Mouse (Mus musculus) brain, embryonic 14.5 days (tissue): ENCODE results near the gene Dleu7. TPM values are rescaled to one million over a fixed set of nuclear protein-coding genes. Genes with fewer than 3 reads are reported as not detected.

Experiments used
- DNase-seq: peaks from one replicate; pipeline ENCODE4 v3.0.0-alpha.2; 2011; ENCODE audit warnings: low read depth
- CTCF ChIP-seq: fragments of 200-500 bp; IDR thresholded peaks from 2 replicates; pipeline ENCODE4 v1.5.1; 2012; ENCODE audit warnings: inconsistent platforms, mild to moderate bottlenecking, moderate library complexity, borderline replicate concordance; ENCODE audit not compliant: insufficient read depth, insufficient read length; ENCODE audit errors: extremely low read depth
- POLR2A ChIP-seq: fragments of 200-500 bp; IDR thresholded peaks from 2 replicates; pipeline ENCODE4 v1.6.1; 2012; ENCODE audit warnings: mild to moderate bottlenecking, inconsistent platforms, borderline replicate concordance; ENCODE audit not compliant: poor library complexity, insufficient read depth, insufficient read length, severe bottlenecking; ENCODE audit errors: extremely low read depth
- polyA plus RNA-seq: library from polyadenylated mRNA; depleted of rRNA; stranded (reverse); fragments of >200 nt; gene quantifications from 2 replicates; pipeline ENCODE4 v1.2.3, GENCODE M21; 2012

Dleu7 gene
- polyA plus RNA-seq, 1 experiment = 11.9 TPM

DNA sequence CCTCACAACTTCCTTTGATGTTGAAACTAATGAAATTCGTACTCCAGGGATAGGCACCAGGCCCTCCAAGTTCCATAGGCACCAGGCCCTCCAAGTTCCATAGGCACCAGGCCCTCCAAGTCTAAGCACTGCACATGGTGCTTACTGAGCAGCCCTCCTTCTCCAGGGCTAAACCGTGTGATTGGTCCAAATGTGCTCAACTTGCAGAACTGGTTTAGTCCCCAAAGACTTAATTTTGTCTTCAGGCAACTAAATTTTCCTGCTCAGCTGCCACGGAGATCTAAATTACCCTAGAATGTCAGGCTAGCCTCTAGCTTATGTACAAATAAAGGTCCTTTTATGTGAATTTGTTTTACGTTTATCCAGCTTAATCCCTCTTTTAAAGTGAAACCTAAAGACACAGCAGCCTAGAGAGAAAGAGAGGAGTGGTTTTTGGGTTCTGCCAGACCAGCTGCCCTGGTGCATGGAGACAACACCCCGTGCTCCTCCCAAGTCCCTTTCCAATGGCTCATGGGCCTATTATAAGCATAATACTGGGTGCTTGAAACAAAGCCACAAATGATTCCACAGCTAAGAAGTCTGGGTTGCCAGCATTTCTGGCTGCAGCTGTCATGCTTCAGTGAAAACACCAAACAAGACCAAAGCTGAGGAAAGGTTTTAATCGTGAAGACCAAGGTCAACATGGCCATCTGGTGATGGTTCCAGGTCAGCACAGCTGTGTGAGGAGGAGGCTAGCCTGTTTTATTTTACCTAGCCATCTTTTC, 29.9 kb upstream of the Dleu7 start:
- peak; percentile 71 for DNase-seq
- TF ChIP-seq POLR2A = no peak
- TF ChIP-seq CTCF = no peak

DNA sequence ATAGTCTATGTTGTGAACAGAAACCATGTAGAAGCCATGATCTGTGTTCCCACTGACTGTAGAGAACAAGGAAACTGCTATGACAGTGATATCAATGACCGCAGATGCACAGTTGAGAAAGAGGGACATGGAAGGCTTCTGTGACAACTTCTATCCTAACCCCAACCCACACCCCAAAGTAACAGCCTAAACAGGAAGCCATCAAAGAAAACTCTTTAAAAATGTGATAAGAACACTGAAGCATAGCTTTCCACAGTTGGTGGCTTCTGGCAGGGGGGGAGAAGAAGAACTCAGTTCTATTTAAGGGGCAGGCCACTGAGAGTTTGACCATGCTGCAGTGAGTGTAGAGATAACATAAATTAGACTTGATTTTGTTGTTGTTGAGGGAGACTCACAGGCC, 18.8 kb upstream of the Dleu7 start:
- no peak for DNase-seq
- TF ChIP-seq CTCF = no peak
- no peak for TF ChIP-seq POLR2A

DNA sequence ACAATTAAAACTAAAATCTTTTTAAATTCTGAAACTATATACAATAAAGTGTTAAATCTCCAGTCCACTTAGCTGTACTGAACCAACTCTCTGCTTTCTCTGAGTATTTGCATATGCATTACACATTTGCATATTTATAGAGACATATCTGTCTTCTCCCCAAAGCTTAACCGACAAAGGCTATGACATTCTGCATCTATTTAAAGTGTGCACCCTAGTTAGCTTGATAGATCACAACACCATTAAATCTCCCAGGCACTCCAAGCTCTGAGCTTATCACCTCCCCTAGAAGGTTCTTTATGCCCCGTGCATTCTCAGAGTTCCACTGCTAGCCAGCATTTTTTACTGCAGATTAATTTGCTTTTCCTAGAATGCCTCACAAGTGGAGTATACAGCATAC, 16.2 kb upstream of the Dleu7 start:
- DNase-seq = peak; percentile 73
- TF ChIP-seq CTCF = no peak

DNA sequence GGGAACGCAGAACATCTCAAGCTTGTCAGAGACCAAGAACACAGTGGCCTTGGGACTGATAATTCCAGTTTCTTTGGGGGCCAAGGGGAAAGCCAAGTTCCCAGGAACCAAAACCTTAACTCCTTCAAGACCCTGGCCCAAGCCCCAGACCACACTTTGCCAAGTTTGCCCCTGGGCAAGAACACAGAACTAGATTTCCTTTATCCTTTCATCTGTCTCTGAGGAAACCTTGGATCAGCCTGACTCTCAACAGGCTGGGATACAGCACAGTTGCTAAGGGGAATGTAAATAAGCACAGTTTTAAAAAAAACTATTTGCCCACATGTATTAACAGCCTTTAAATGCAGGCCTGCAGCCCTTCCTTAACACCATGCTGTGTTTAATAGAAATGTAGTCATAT, 14.7 kb upstream of the Dleu7 start:
- DNase-seq = peak; percentile 65
- no peak for TF ChIP-seq POLR2A
- TF ChIP-seq CTCF = no peak

DNA sequence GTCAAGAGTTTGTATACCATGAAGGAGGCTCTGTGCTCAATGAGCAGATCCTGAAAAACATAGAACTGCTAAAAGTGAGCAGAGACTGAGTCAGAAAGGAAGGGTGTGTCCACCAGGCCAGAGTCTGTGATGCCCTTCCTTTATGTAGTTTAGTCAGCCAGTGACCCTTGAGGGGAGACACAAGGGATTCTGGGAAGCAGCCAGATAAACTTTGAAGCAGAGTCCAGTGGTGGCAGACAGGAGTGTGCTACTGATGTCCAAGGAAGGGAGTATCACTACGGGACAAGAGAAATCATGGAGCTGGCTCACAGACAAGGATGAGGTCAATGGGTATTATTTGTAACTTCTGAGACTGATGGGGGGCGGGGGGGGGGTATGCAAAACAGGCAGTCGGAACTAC, 7.2 kb upstream of the Dleu7 start:
- TF ChIP-seq POLR2A (no peak), CTCF (no peak)
- no peak for DNase-seq

DNA sequence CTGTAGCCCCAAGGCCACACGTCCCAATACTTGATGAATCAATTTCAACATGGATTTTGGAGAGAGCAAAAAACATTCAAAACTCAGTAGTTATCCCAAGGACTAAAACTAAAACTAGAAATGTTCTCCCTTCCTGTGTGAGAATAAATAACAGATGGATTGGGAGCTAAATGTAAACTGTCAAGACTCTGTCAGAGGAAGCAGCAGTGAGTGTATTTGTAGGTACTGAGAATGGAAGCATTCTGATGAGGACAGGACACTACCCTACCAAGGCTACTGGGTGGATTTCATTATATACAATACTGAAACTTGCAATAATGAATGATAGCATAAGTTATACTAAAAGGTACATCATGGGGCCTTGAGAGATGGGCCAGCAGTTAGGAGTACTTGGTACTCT, 6.0 kb upstream of the Dleu7 start:
- TF ChIP-seq CTCF (no peak), POLR2A (no peak)

DNA sequence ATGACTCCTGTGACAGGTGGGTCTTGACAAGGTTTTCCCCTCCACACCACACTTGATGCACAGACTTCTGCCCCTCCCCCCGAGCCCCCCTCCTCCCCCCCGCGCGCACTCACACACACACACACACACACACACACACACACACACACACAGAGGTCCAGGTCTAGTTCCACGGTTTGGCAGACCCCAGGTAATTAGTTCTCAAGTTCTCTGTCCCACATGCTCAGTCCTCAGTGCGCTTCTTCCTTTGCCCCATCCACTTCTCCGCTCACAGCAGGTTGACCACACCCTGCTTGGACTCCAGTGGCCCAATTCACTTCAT, 720 bp downstream of the Dleu7 start:
- TF ChIP-seq POLR2A (no peak), CTCF (no peak)
- no peak for DNase-seq

More for the DNA sequence above, 6.0 kb upstream of the Dleu7 start:
- DNase-seq = no peak

DNA sequence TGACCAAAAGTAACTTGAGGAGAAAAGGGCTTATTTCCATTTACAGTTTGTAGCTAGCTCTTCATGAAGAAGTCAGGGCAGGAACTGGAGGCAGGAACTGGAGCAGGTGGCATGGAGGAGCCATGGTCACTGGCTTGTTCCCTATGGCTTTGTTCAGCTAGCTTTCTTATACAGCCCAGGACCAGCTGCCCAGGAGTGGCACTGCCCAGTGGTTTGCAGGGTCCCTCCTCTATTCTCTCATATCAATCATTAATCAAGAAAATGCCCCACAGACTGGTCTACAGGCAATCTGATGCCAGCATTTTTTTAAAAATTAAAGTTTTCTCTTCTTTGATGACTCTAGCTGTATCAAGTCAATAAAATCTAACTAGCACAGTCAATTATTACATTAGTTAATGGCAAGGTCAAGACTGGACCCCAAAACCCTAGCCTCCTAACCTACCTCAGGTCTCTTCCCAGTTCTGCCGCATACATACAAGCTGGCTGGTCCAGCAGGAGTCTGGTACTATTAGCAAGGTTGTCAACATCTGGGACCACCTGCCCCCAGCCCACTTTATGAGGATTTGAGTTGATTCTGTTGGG, 1.4 kb downstream of the Dleu7 start:
- DNase-seq = no peak
- TF ChIP-seq POLR2A (no peak), CTCF (no peak)

DNA sequence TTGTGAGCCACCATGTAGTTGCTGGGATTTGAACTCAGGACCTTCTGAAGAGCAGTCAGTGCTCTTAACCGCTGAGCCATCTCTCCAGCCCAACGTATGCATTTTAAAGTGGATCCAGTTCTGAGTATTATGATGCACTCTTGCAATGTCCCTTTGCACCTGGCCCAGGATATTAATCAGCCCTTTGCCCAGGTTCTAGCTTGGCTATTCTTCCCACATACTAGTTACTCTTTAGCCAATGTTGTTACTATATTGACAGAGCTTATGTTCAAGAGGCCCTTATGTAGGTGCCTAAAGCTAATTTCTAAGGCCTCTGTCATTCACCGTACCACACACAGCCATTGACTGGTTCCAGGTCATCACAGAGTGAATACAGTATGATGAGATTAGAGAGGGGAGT, 4.1 kb downstream of the Dleu7 start:
- DNase-seq = no peak
- TF ChIP-seq POLR2A (no peak), CTCF (no peak)

DNA sequence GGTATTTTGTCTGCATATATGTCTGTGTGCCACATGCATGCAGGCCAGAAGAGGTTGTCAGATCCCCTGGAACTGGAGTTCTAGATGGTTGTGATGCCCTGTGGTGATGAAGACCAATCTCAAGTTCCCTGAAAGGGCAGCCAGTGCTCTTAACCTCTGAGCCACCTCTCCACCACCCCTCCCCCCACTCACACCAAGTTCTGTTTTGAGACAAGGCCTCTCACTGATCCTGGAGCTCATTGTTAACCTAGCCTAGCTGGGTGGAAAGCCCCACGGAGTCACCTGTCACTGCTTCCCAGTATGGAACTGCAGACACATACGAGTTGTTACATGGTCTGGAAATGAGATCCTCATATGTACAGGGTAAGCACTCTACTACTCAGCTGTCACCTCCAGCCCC, 9.9 kb downstream of the Dleu7 start:
- DNase-seq = no peak
- TF ChIP-seq CTCF (no peak), POLR2A (no peak)

DNA sequence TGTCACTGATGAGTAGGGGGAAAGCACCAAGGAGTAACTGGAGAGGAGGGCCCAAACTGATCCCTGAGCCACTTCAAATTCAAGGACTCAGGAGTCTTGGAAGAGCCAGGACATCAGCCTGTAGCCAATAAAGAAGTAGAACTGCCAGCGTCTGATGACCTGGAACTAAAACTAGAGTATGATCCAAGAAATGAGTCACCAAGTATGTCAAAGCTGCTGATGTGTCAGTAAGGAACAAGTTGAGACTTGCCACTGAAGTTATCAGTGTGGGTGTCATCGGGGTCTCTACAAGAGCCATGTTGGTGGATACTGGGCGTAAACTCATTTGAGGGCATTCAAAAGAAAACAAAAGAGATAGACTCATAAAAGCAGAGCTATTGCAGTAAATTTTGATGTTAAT, 19.2 kb downstream of the Dleu7 start:
- DNase-seq = no peak
- TF ChIP-seq POLR2A (no peak), CTCF (no peak)

DNA sequence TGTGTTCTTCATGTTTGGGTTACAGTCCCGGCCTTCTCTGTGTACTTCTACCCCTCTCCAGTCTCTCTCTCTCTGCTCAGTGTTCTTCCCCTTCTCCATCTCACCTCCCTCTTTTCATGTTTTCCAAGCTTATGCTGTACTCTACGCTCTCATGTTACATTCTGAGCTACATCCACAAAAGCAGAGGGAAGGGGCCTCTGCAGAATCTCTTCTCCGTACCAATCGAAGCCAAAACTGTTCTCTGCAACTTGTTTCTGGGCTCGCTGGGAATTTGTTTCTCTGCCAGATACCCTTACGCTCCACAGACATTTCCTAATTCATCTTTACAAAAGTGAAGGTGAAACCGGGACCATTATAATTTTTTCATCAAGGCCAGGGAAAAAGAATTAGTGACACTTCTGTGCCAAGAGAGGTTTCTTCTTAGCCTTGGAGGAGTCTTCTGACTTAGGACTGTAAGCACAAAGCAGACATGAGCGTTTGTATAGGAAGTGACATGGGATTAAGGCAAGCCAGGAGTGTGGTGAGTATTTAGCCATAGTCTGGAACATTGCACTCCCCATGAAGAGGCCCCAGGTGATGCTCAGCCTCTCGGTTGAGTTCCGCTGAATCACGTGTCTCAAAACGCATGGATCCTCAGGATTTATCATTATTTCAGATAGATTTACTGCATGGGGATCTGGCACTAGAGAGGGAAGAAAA, 22.0 kb downstream of the Dleu7 start:
- no peak for TF ChIP-seq CTCF
- no peak for TF ChIP-seq POLR2A
- no peak for DNase-seq

DNA sequence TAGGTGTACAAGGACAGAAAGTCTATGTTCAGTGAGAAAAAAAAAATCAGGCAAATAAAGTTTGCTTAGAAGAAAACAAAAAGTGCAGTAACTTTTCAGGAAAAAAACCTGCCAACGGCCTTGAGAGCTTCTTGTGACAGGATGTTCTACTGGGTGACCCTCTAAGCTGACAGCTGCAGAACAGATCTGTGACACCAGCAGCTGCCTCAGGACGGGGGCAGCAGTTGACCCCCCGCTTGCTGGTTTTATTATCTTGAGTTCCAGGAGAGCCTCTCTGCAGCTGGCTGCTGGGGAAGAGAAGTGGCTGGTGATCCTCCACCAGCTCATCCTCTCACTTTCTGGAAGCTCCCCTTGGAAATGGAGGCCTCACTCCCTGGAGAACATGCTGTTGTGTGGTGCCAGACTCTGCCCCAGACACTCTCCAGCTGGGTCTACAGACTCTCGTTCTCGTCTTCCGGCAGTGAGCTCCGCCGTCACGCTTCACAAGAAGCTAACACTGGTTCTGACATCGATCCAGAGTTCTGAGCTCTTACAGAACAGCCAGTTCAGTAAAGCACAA, 33.8 kb downstream of the Dleu7 start:
- no peak for DNase-seq
- TF ChIP-seq CTCF (no peak), POLR2A (no peak)
